Mouse (Mus musculus): ENCODE measurements around the gene Ergic1.

DNA sequence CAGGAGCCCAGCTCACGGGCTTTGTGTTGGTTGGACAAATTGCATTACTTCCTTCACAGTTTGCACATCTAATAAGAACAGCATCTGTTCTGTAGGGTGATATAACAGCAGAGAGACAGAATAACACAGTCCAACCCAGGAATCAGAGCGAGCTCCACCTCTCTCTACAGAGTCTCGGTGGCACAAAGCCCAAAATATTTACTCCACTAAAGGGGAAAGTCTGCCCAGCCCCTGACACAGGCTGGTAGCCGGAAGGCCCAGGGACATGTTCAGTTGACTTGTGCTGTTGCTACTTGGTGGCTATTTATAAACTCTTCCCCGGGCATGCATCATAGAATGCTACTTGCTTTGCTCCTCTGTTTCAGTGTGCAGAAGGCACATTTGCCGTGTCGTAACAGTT, 48.3 kb upstream of the Ergic1 start:
- no peak for TF ChIP-seq CTCF (IDR thresholded peaks at IDR 0.05; ENCODE audit: low read depth)
- TF ChIP-seq EP300 (IDR thresholded peaks at IDR 0.05; ENCODE audit: low read depth) = no peak

All from liver, postnatal 0 days (tissue).